Mouse (Mus musculus): Measurements from ENCODE around the gene Gm5475. TPM values are rescaled to one million over a fixed set of nuclear protein-coding genes. Genes with fewer than 3 reads are reported as not detected.

Gene Gm5475
- total and polyA plus RNA-seq, 3 experiments: not detected

DNA sequence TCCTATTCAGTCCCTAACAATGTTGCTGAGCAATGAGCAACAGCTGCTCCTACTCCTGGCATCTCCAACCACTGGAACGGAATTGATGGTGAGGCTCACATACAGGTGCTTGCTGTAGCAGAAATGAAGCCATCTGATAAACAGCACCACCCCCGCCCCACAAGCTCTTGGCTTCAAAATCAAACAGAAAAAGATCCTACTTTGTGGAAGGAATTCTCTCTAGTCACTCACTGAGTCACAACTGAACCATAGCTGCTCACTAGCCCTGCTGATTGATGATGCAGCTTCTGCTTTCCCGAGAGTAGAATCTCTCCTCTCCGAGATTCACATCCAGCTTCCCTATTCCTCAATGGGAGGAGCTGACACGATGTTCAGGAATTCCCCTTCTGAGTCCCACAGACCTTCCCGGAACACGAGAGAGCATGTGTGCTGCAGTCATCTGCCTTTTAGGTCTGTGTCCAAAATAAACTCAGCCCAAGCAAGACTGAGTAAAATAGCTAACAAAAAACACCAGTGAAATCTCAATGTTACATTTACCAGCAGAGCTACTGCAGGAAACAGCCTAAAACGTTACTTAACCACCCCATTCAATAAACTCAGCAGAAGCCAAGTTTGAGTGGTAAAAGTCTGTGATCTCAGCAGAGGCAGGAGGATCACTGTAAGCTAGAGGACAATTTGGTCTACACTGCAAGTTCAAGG is 739 bp upstream of the Gm5475 start:
- Histone ChIP-seq H3K36me3 (replicated peaks in 1 of 2; ENCODE audit: control insufficient read depth in 1 of 2, insufficient read depth in 1 of 2, low read length in 1 of 2) (peaks cover 0 to 6% of the 10 kb centered on the region in 2 experiments), H3K27ac (ENCODE audit: insufficient read depth, low read depth) (no peak overlapping the region), H3K4me2 (ENCODE audit: insufficient read depth, low read depth, poor library complexity, severe bottlenecking) (peak overlapping the region; percentile 60; the same call in 1 of the 2 replicates), H3K27me3 (replicated peaks) (peaks cover 30% of the 10 kb centered on the region), H3K79me2 (replicated peaks; ENCODE audit: control insufficient read depth, extremely low read depth, insufficient read depth, poor library complexity, severe bottlenecking) (no peaks in the 10 kb centered on the region), H3K9me3 (replicated peaks; ENCODE audit: low read length) (no peaks in the 10 kb centered on the region), H3K4me3 (replicated peaks in 1 of 3; ENCODE audit: low read depth in 2 of 3, low read length in 2 of 3, poor library complexity in 1 of 3) (peak overlapping the region in 1 of 3 experiments; percentile 1), H3K4me1 (ENCODE audit: control insufficient read depth in 1 of 2, insufficient read depth in 2 of 2) (peaks cover 3 to 41% of the 10 kb centered on the region in 2 experiments; a peak in 3 of 4 replicates), H3K9ac (ENCODE audit: insufficient read depth, low read depth) (no peak overlapping the region)
- in situ Hi-C loops (cut with MboI; ENCODE audit: low pct_ligation_motif_present, low pct_unique_long_range_greater_than_20kb, low sequenced_read_pairs): no loop called here
- TF ChIP-seq CTCF (conservative IDR thresholded peaks at IDR 0.05 in 1 of 2, IDR thresholded peaks at IDR 0.05 in 1 of 2; ENCODE audit: low read depth in 2 of 2, low read length in 2 of 2): no peak
- TF ChIP-seq GABPA (IDR thresholded peaks at IDR 0.05; ENCODE audit: insufficient replicate concordance, low read depth, low read length): no peak
- no peak for TF ChIP-seq ELF1 (IDR thresholded peaks at IDR 0.05; ENCODE audit: low read depth, low read length)
- 0 out of 2 replicates have a peak, but pooled peaks have one; percentile 17 for TF ChIP-seq SIN3A (IDR thresholded peaks at IDR 0.05; ENCODE audit: low read length)
- no peak for TF ChIP-seq SMC3 (IDR thresholded peaks at IDR 0.05; ENCODE audit: low read depth, low read length)
- DNase-seq (ENCODE audit: extremely low read depth): no peak
- dilution Hi-C loops (cut with MboI; ENCODE audit: extremely low pct_ligation_motif_present, extremely low pct_unique_long_range_greater_than_20kb, low sequenced_read_pairs): no loop called here

DNA sequence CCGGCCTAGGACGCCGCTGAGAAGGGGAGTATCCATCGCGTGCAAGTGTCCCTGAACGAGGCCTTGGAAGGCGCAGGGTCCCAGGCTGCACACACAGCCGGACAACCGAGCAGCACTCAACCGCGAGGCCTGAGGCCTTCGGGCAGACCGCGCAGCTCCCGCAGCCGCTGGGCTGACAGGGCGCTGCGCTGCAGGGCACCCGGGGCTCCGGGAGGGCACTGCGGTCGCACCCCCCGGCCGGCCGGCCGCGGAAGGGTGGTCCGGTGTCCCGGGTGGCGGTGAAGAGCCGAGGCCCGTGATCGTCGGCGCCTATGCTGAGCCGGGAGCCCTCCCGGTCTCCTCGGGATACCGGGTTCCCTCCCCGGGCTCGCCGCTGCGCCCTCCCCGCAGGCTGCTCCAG is 529 bp downstream of the Gm5475 start:
- no peaks in the 10 kb centered on the region for H3K79me2 ChIP-seq (replicated peaks; ENCODE audit: control insufficient read depth, extremely low read depth, insufficient read depth, poor library complexity, severe bottlenecking)
- peaks cover 3 to 39% of the 10 kb centered on the region in 2 experiments; a peak in 3 of 4 replicates for H3K4me1 ChIP-seq (ENCODE audit: control insufficient read depth in 1 of 2, insufficient read depth in 2 of 2)
- no peak for DNase-seq (ENCODE audit: extremely low read depth)
- peak overlapping the region; percentile 78 for H3K9ac ChIP-seq (ENCODE audit: insufficient read depth, low read depth)
- in situ Hi-C loops (cut with MboI; ENCODE audit: low pct_ligation_motif_present, low pct_unique_long_range_greater_than_20kb, low sequenced_read_pairs) (no loop called here), dilution Hi-C loops (cut with MboI; ENCODE audit: extremely low pct_ligation_motif_present, extremely low pct_unique_long_range_greater_than_20kb, low sequenced_read_pairs) (no loop called here)
- peak overlapping the region; percentile 85 for H3K4me2 ChIP-seq (ENCODE audit: insufficient read depth, low read depth, poor library complexity, severe bottlenecking)
- H3K36me3 ChIP-seq (replicated peaks in 1 of 2; ENCODE audit: control insufficient read depth in 1 of 2, insufficient read depth in 1 of 2, low read length in 1 of 2): peaks cover 0 to 2% of the 10 kb centered on the region in 2 experiments
- TF ChIP-seq MYC (IDR thresholded peaks at IDR 0.05; ENCODE audit: low read depth, low read length): no peak
- peak; percentile 62; the same call in 1 of the 2 replicates for TF ChIP-seq UBTF (IDR thresholded peaks at IDR 0.05; ENCODE audit: low read depth, low read length)
- no peaks in the 10 kb centered on the region for H3K9me3 ChIP-seq (replicated peaks; ENCODE audit: low read length)
- no peak overlapping the region for H3K27ac ChIP-seq (ENCODE audit: insufficient read depth, low read depth)
- peak overlapping the region; percentile 75 to 81 (median 78) for H3K4me3 ChIP-seq (replicated peaks in 1 of 3; ENCODE audit: low read depth in 2 of 3, low read length in 2 of 3, poor library complexity in 1 of 3)
- peaks cover 41% of the 10 kb centered on the region for H3K27me3 ChIP-seq (replicated peaks)

DNA sequence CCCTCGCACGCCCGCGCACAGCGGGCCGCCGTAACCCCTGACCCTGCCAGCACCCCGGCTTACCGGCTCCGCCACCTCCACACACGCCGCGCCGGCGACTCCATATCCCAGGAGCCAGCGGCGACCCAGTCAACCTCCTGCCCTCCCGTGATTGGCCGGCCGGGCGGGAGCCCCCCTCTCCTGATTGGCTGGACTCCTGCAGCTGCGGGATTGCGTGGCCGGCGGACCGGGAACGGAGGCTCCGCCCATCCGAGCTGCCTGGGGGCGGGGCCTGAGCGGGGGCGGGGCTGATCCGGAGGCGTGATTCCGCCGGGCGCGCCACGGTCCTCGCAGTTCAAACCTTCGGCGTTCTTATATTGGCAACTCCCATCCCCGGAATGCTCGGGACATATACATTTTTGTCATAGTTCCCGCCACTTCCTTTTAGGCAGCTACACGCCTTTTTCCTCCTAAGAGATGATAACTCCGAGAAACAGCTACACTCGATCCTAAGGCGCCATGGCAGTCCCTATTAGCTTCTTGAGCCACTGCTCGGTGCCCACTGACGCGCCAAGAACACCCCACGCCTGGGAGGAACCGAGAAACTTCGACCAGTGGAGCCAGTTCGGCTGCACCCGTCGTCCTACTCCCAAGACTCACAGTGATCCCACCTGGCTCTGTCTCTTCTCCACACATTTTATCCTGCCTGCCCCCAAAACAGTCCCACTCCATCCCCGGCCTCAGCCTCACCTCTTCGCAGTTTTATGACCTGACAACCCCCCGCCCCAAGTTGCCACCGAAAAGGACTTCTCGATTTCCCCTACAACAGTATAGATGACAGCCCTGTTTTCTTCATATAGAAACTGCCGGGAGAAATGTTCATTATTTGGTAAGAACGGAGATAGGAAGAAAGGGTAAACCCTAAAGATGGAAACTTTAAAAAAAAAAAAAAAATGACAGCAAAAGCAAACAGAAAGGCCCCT is 1.2 kb downstream of the Gm5475 start:
- dilution Hi-C loops (cut with MboI; ENCODE audit: extremely low pct_ligation_motif_present, extremely low pct_unique_long_range_greater_than_20kb, low sequenced_read_pairs): no loop called here
- Histone ChIP-seq H3K4me3 (replicated peaks in 1 of 3; ENCODE audit: low read depth in 2 of 3, low read length in 2 of 3, poor library complexity in 1 of 3) (peak overlapping the region; percentile 75 to 81 (median 78)), H3K9ac (ENCODE audit: insufficient read depth, low read depth) (peak overlapping the region; percentile 78), H3K27me3 (replicated peaks) (peaks cover 46% of the 10 kb centered on the region), H3K4me1 (ENCODE audit: control insufficient read depth in 1 of 2, insufficient read depth in 2 of 2) (peaks cover 3 to 33% of the 10 kb centered on the region in 2 experiments; a peak in 3 of 4 replicates), H3K79me2 (replicated peaks; ENCODE audit: control insufficient read depth, extremely low read depth, insufficient read depth, poor library complexity, severe bottlenecking) (no peaks in the 10 kb centered on the region), H3K4me2 (ENCODE audit: insufficient read depth, low read depth, poor library complexity, severe bottlenecking) (peak overlapping the region; percentile 98), H3K27ac (ENCODE audit: insufficient read depth, low read depth) (no peak overlapping the region), H3K9me3 (replicated peaks; ENCODE audit: low read length) (no peaks in the 10 kb centered on the region), H3K36me3 (replicated peaks in 1 of 2; ENCODE audit: control insufficient read depth in 1 of 2, insufficient read depth in 1 of 2, low read length in 1 of 2) (peaks cover 0 to 2% of the 10 kb centered on the region in 2 experiments)
- in situ Hi-C loops (cut with MboI; ENCODE audit: low pct_ligation_motif_present, low pct_unique_long_range_greater_than_20kb, low sequenced_read_pairs): no loop called here
- DNase-seq (ENCODE audit: extremely low read depth): peak; percentile 93
- TF ChIP-seq CHD1 (IDR thresholded peaks at IDR 0.05; ENCODE audit: low read depth, low read length) (no peak), MXI1 (IDR thresholded peaks at IDR 0.05; ENCODE audit: low read depth, low read length) (peak; percentile 80), RCOR1 (conservative IDR thresholded peaks at IDR 0.05; ENCODE audit: low read depth, low read length) (no peak), POLR2A (IDR thresholded peaks at IDR 0.05; ENCODE audit: low read depth, low read length) (peak; percentile 91), JUND (conservative IDR thresholded peaks at IDR 0.05; ENCODE audit: low read depth, low read length) (no peak), PAX5 (IDR thresholded peaks at IDR 0.05; ENCODE audit: low read length) (no peak), MEF2A (IDR thresholded peaks at IDR 0.05; ENCODE audit: borderline replicate concordance, low read depth, low read length) (no peak), ETS1 (conservative IDR thresholded peaks at IDR 0.05; ENCODE audit: low read depth, low read length) (no peak), POLR2AphosphoS2 (IDR thresholded peaks at IDR 0.05; ENCODE audit: low read depth, low read length) (no peak), GABPA (IDR thresholded peaks at IDR 0.05; ENCODE audit: insufficient replicate concordance, low read depth, low read length) (no peak), IRF4 (IDR thresholded peaks at IDR 0.05; ENCODE audit: low read depth, low read length) (no peak), RAD21 (IDR thresholded peaks at IDR 0.05; ENCODE audit: low read depth, low read length) (no peak), ZC3H11A (IDR thresholded peaks at IDR 0.05; ENCODE audit: low read depth, low read length) (no peak), E2F4 (IDR thresholded peaks at IDR 0.05; ENCODE audit: insufficient replicate concordance, low read depth, low read length) (no peak), MYC (IDR thresholded peaks at IDR 0.05; ENCODE audit: low read depth, low read length) (no peak), JUN (IDR thresholded peaks at IDR 0.05; ENCODE audit: insufficient read depth, low read depth, low read length) (no peak), UBTF (IDR thresholded peaks at IDR 0.05; ENCODE audit: low read depth, low read length) (no peak)
